Mouse (Mus musculus) testis, adult 2 months (tissue): ENCODE results near the gene Olfr718-ps1.

Experiments used
- CTCF ChIP-seq: fragments of 200-500 bp; IDR thresholded peaks from 2 replicates; pipeline ENCODE4 v1.5.1; 2012; ENCODE audit warnings: low read depth, mild to moderate bottlenecking, inconsistent platforms, low read length, moderate library complexity; ENCODE audit not compliant: control insufficient read depth, insufficient read depth, insufficient replicate concordance
- POLR2A ChIP-seq: fragments of 200-500 bp; IDR thresholded peaks from 2 replicates; pipeline ENCODE4 v1.6.1; 2012; ENCODE audit warnings: low read depth, mild to moderate bottlenecking, inconsistent platforms, low read length, moderate library complexity; ENCODE audit not compliant: control insufficient read depth

DNA sequence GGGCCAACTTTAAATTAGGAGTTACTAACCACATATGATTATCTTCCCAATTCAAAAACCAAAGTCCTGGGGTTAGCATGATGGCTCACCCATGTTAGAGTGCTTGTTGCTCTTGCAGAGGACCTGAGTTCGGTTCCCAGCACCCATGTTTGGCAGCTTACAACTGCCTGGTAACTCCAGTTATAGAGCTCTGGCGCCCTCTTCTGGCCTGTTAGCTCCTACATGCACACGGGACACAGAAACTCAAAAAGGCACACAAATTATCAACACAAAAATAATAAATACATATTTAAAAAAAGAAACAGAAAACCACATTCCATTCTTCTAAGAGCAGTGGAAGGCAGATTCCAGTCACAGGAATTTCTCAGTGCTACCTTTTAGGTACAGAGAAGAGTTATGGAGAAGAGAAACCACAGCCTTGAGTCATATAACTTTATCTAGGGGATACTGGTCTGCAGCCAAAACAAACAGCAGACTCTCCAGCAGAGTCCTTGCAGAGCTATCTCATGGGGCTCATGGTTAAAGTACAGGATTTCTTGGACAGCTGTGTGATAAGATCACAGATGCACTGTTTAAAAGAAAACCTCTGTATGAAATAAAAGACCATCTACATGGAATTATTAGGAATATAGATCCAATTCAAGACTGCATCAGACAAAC lies 30.3 kb upstream of the Olfr718-ps1 start:
- TF ChIP-seq CTCF (peak; percentile 26; the same call in 1 of the 2 replicates), POLR2A (no peak)
